Mouse (Mus musculus) gastrocnemius, postnatal 4 days (tissue): ENCODE results near the gene Srrt. TPM values are rescaled to one million over a fixed set of nuclear protein-coding genes. Genes with fewer than 3 reads are reported as not detected.

Experiments
- DNase-seq, 2 experiments: peaks; one replicate each; pipeline ENCODE4 v3.0.0; 2021 to 2022; ENCODE audit warnings: low spot score in 2 of 2, mixed read lengths in 2 of 2
- total RNA-seq, 2 experiments: library from RNA; stranded (reverse); gene quantifications; 2 replicates each; pipeline ENCODE4 v1.2.3; 2021

Srrt gene
- total RNA-seq, 2 experiments from 2014 or later: 113 to 138 TPM

DNA sequence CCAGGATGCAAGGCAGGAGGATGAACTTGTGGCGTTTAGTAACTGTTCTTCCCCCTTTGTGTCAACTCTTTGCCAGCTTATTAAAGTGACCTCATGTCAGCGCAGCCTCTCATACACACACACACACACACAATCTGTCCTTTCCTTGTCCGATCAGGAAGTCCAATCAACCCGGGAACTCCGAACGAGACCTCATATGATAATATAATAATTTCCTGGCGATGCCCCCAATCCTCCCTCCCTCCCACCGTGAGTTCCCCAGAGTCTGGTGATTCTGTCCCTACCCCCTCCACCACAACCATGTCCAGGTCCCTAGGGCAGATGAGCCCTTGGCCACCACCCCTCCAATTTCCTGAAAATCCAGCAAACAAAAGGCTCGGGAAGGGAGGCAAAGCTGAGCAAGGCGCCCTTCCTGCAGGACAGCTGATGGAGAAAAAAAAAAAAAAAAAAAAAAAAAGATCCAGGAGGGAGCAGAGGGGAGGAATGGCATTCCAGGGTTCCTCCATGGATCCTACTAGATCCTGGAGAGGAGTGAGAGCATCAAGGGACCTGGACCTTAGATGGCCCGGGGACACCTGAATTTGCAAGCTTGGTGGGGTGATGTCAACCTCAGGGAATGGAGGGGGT lies 31.3 kb upstream of the Srrt start:
- DNase-seq: peak; percentile 24 to 59

DNA sequence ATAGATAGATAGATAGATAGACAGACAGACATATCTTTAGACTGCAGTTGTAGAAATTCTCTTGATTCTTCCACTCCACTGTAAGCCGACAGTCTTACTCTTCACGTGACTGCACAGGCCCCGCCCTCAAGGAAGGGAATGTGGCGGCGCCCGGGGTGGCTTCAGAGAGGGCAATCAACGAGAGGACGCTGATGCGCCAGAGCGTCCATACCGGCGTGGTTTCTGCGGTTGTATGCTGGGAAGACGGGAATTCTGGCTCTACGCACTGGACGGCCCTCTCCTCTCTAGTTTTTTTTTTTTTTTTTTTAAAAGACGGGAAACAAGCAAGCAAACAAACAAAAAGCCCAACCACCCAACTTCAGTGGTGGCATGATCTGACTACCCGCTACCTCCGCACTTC lies 30.8 kb upstream of the Srrt start:
- DNase-seq: peak; percentile 77 to 93

GRCm38 (mm10) chr5:137337190-137337589 lies 29.7 kb upstream of the Srrt start:
- DNase-seq: no peak

- no peak for DNase-seq
Measured at GRCm38 (mm10) chr5:137335066-137335465, 27.6 kb upstream of the Srrt start.

DNA sequence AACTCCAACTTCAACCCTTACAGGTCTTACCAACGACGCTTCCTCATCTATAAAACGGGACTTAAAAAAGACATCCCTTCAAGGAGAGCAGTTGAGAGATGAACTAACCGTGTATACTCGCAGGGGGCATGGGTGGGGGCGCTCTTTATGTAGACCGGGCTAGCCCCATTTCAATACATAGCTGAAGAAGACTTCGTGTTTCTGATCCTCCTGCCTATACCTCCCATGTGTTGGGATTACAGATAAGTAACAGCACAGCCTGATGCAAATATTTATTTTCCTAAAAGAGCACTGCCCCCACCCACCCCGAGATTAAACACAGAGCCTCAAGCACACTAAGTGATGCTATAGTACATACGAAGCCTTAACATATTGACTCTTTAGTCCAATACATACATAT lies 26.8 kb upstream of the Srrt start:
- no peak for DNase-seq

- DNase-seq: peak; percentile 88 to 95
Measured at GRCm38 (mm10) chr5:137333512-137334174, 26.2 kb upstream of the Srrt start, which contains the start of gene Slc12a9. Slc12a9 (minus strand) TSS chr5:137333597.

DNA sequence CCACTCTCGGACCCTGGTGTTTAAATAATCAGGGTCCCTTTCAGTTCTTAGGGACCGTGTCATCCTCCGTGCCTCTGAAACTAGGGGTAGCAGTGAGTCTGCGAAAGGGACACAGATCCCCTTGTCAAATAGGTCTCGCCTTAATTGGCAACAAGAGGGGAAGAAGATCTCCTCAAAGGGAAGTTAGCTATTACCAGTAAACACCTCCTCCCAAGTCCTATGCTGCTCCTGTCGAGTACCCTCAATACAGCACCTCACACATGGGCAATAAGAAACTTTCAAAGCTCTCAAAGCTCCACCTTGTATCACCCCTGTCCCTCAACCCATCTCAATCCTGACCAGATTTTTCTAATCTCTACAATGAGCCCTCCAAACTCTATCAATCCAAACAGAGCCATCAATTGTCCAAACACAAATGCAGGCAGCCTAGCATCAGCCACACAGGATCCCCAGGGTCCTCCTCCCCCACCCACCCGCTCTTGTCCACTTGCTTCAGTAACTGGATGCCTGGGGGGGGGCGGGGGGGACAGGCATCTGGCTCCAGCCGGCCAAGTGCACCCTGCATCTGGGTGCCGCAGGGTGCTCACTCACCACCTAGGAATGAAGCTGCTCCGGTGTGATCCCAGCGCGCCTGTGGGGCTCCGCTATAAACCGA lies 25.5 kb upstream of the Srrt start:
- DNase-seq: no peak

DNA sequence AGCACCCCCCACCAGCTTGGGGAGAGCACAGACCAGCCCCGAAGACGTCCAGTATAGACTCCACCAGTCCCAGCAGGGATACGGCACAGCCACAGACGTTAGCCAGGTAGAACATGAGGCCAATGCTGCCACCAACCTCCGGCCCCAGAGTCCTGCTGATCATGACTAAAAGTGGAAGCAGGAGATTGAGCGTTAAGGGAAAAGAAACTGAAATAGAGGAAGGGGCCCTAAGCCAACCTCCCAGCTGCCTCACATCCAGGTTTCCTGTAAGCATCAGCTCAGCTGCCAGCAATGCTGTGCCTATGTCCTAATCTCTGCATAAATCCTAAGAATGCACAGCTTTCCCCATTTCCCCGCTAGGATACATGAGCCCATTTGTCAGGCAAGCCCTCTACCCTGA lies 23.4 kb upstream of the Srrt start:
- DNase-seq: no peak

- no peak for DNase-seq
Measured at GRCm38 (mm10) chr5:137320996-137321395, 13.5 kb upstream of the Srrt start.

DNA sequence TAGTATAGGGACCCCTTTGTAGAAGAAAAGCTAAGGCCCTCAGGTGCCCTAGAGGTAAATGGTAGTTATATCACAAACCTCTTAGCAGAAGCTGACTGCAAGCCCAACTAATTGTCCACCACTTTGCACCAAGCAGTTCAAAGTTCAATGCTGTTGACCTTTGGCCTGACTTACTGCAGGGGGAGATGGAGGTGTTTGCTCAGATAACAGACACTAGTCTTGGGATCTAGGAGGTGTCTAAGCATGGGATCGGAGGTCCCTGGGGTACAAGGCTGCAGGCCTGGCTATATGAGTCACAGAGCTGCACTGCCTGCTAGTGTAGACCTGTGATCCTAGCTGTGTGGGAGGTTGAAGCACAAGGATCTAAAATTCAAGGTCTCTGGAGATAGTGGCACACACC lies 11.1 kb upstream of the Srrt start:
- no peak for DNase-seq

DNA sequence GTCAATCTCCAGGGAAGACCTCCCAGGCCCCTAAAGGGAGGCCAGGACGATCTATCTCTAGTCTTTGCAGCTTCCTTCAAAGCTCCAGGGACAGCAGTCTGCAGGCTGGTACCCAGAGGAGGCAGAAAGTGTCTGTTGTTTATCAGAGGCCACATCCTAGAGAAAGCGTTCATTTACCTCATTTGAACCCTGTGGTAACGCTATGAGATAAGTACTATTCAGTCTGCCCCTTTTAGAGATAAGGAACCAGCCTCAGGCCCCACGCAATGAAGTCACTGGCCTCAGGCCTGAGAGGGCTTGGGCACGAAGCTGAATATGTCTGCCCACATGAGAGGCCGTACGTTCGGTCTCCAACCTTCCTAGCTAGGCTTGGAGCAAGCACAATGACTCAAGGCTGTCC lies 9.9 kb upstream of the Srrt start:
- DNase-seq: no peak

DNA sequence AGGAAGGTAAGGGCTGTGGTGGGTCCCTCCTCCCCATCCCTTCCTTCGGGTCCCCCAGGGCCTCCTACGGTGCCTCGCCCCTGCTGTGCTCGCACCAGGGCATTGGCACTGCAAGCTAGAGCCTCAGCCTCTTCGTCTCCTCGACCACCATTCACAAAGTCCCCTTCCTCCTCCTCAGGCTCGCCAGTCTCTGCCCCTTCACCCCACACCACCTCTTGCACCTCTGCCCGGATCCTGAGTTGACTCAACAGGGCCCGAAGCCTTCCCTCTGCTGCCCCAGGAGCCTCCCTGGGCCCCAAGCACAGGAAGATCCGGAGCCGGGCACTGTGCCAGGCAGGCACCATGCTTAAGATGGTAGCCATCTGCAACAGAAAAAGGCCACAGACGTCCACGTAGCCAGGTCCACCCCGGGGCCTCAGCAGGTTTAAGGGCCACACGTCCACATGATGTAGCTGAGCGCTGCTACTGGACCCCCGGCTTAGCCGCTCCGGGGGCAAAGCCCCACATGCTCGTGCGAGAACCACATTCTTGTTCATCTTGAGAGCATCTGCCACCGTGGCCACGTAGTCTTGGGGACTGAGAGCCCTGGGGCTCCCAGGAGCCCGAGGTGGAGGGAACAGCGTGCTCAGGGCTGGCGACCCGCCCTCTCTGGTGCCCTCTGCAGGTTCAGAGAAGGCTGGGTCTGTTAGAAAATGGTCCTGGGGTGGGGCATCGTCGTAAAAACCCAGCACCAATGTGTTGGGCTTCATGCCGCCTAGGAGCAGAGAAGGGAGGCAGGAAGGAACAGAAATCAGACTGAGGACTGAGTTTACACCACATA lies 7.8 kb upstream of the Srrt start:
- peak in 1 of 2 experiments; percentile 51 for DNase-seq

DNA sequence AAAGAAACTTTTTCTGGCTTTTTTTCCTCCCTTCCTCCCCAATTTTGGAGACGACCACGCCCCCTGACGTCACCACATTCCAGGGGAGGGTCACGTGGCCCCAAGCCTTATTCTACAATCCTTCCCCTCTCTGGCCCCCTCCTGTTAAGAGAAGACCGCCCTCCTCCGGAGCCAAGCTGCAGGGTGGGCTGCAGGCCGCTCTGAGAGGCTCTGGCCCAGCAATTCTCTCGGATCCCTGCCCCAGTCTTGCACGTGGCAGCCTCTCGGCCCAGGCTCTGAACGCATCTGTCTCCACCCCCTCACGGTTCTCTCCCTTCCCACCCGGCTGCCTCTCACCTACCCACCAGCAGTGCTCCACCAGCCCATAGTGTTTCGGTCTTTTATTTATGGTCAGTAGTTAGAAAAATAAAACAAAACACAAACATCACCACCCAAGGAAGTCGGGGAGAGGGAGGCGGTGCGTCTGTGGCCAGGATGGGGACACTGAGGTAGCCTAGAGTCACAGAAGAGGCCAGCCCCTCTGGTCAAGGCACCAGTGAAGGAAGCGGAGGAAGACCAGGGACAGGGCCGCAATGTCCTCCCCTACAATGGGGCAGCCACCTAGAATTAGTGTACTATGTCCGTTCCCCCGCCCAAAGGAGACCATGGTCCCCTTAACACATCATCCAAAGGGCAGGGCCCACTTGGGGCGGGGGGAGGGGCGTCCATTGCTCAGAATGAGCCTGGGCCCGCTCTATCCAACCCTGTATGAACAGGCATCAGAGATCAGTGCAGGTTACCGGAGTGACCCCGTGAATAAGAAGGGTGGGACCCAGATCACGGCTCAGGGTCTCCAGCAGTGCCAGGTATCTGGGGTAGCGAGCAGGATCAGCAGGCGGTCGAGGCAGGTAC lies 7.0 kb upstream of the Srrt start, which contains the start of gene Trip6:
Gene Trip6 (minus strand): TSS at position 212 of the 891 bp plus-strand sequence.
- peak; percentile 90 to 94 for DNase-seq

GRCm38 (mm10) chr5:137313466-137314192 lies 6.2 kb upstream of the Srrt start:
- DNase-seq: peak in 1 of 2 experiments; percentile 38

DNA sequence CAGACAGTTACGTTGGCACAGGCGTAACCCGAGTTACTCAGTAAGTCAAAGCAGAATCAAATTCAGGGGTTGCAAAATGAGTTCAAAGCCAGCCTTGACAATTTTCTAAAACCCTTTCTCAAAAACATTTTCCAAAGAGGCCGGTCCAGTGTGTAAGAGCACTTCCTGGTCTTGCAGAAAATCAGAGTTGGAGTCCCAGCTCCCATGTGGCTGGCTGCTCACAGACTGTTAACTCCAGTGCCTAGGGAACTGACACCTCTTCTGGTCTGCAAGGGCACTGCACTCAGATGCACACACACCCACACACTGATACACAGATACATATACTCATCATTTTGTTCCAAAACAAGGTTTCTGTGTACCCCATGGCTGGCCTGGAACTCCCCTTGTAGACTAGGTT lies 882 bp upstream of the Srrt start:
- no peak for DNase-seq

DNA sequence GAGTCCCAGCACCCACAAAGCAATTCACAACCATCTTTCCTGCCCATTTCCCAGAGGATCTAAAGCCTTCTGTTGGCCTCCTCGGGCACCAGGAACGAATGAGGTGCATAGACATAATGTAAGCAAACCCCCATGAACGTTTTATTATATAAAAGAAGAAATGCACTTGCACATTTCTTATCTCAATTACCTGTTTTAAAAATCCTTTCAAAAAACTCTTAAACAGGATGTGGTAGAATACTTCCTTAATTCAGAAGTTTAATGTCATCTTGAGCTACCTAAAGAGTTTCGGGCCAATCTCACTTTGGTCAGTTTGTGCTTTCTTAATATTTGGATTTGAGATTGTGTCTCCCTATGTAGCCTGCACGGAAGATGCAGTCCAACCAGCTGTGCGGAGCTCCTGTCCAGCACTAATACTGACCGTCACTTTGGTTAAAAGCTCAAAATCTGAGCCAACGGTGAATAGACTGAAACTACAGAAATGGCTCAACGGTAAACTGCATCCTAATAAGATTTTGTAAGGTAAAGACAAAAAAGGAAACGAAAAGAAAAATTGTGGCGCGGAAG lies 952 bp downstream of the Srrt start:
- no peak for DNase-seq

DNA sequence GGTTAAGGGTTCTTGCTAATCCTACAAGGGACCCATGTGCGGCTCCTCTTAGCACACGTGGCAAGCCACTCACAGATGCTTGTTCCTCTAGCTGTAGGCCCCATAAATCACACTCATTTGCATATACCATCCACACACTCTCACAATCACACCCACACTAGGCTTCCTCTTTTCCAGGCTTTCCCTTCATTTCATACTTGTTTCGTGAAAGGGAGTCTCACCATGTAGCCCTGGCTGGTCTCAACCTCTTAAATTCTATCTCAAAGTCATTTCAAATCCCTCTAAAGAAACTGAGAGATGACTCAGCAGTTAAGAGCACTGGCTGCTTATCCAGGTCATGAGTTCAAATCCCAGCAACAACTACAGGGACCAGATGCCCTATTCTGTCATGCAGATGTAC lies 1.7 kb downstream of the Srrt start:
- DNase-seq: no peak

- DNase-seq: no peak
Measured at GRCm38 (mm10) chr5:137304816-137305215, 2.7 kb downstream of the Srrt start.

- no peak for DNase-seq
Measured at GRCm38 (mm10) chr5:137304165-137304564, 3.3 kb downstream of the Srrt start.
